Mouse (Mus musculus) frontal cortex, adult 2 months (tissue): ENCODE results near the gene Chp2. TPM values are rescaled to one million over a fixed set of nuclear protein-coding genes. Genes with fewer than 3 reads are reported as not detected.
"Not testable (repeated sequence)": the region's sequence is repeated elsewhere in the genome, so short reads cannot be mapped to it uniquely, and the experiment has no call there.

ENCODE experiments used
- DNase-seq, 2 experiments: peaks; one replicate each; pipeline ENCODE4 v3.0.0; 2022; ENCODE audit warnings: low spot score in 1 of 2; ENCODE audit errors: extremely low spot score in 1 of 2
- polyA plus RNA-seq: library from polyadenylated mRNA; depleted of rRNA; stranded (reverse); fragments of >200 nt; gene quantifications from 2 replicates; pipeline ENCODE4 v1.2.3, GENCODE M21; 2012; rRNA removed

Gene Chp2
- polyA plus RNA-seq, 1 experiment: 2.2 TPM

GRCm38 (mm10) chr7:122240413-122241119, 21.3 kb downstream of the Chp2 start:
- DNase-seq: no peak

- peak in 1 of 2 experiments; percentile 70 for DNase-seq
Measured at GRCm38 (mm10) chr7:122242260-122242659, 23.0 kb downstream of the Chp2 start.

- DNase-seq: not testable (repeated sequence)
Measured at GRCm38 (mm10) chr7:122242744-122243143, 23.4 kb downstream of the Chp2 start.

GRCm38 (mm10) chr7:122244166-122244565, 24.9 kb downstream of the Chp2 start:
- no peak for DNase-seq

GRCm38 (mm10) chr7:122244584-122244983, 25.3 kb downstream of the Chp2 start:
- DNase-seq: no peak

GRCm38 (mm10) chr7:122245976-122246375, 26.7 kb downstream of the Chp2 start:
- DNase-seq: no peak

GRCm38 (mm10) chr7:122247254-122247864, 28.1 kb downstream of the Chp2 start:
- no peak for DNase-seq

GRCm38 (mm10) chr7:122249321-122249821, 30.1 kb downstream of the Chp2 start:
- peak; percentile 50 to 72 for DNase-seq

GRCm38 (mm10) chr7:122251197-122252011, 32.1 kb downstream of the Chp2 start:
- DNase-seq: peak; percentile 73 to 91

- no peak for DNase-seq
Measured at GRCm38 (mm10) chr7:122256722-122257121, 37.4 kb downstream of the Chp2 start.

- DNase-seq: no peak
Measured at GRCm38 (mm10) chr7:122258521-122258920, 39.2 kb downstream of the Chp2 start.

GRCm38 (mm10) chr7:122260055-122260602, 40.8 kb downstream of the Chp2 start:
- DNase-seq: no peak

- no peak for DNase-seq
Measured at GRCm38 (mm10) chr7:122268983-122269486, 49.7 kb downstream of the Chp2 start.

GRCm38 (mm10) chr7:122272334-122272733, 53.0 kb downstream of the Chp2 start:
- DNase-seq: no peak

Other genes with a start within 250 kb of the Chp2 start
- gene Cog7, start 237.8 kb upstream of the Chp2 start, polyA plus RNA-seq: 31.3 and 33.4 TPM in 2 replicates
- 29.2 and 34.3 TPM in 2 replicates for gene Gga2, start 198.3 kb upstream of the Chp2 start, polyA plus RNA-seq
- 40.0 and 42.5 TPM in 2 replicates for gene Ubfd1, start 152.3 kb upstream of the Chp2 start, polyA plus RNA-seq
- gene Ears2, start 152.2 kb upstream of the Chp2 start, polyA plus RNA-seq: 5.6 and 6.0 TPM in 2 replicates
- 231 and 248 TPM in 2 replicates for gene Ndufab1, start 117.6 kb upstream of the Chp2 start, polyA plus RNA-seq
- gene Palb2, start 86.5 kb upstream of the Chp2 start, polyA plus RNA-seq: 1.7 and 2.1 TPM in 2 replicates
- 121 and 123 TPM in 2 replicates for gene Dctn5, start 86.5 kb upstream of the Chp2 start, polyA plus RNA-seq
- 3.1 and 3.4 TPM in 2 replicates for gene Plk1, start 60.1 kb upstream of the Chp2 start, polyA plus RNA-seq
- 0.17 and 0.20 TPM in 2 replicates for gene Ern2, start 33.3 kb upstream of the Chp2 start, polyA plus RNA-seq
- gene Prkcb, start 69.3 kb downstream of the Chp2 start, polyA plus RNA-seq: 502 and 539 TPM in 2 replicates